Mouse (Mus musculus) stomach, postnatal 0 days (tissue): ENCODE data around the gene Olfr1111. TPM values are rescaled to one million over a fixed set of nuclear protein-coding genes. Genes with fewer than 3 reads are reported as not detected.
"Not testable (repeated sequence)": the region's sequence is repeated elsewhere in the genome, so short reads cannot be mapped to it uniquely, and the experiment has no call there.

Experiments
- ATAC-seq: fragments of 200-750 bp; cut with Nextera tagmentation; 2 replicates; pipeline ENCODE4 v1.8.0; 2017; ENCODE audit not compliant: low FRiP score, low TSS enrichment
- DNase-seq: peaks from one replicate; pipeline ENCODE4 v3.0.0-alpha.2; 2016; ENCODE audit warnings: low spot score
- H3K27ac ChIP-seq: fragments of 300-500 bp; sonication (generic); replicated peaks from 2 replicates; pipeline ENCODE4 v1.5.1; 2014; ENCODE audit warnings: mild to moderate bottlenecking, control low read depth
- H3K27me3 ChIP-seq: fragments of 300-500 bp; sonication (generic); 2 replicates; pipeline ENCODE4 v1.6.1; 2014; ENCODE audit warnings: low read length; ENCODE audit not compliant: control insufficient read depth, insufficient read depth
- H3K36me3 ChIP-seq: fragments of 300-500 bp; sonication (generic); 2 replicates; pipeline ENCODE4 v1.6.1; 2014; ENCODE audit warnings: low read length, mixed read lengths; ENCODE audit not compliant: control insufficient read depth, insufficient read depth
- H3K4me1 ChIP-seq: fragments of 300-500 bp; sonication (generic); replicated peaks from 2 replicates; pipeline ENCODE4 v1.6.1; 2014; ENCODE audit warnings: antibody characterized with exemption; ENCODE audit not compliant: control insufficient read depth, insufficient read depth
- H3K4me2 ChIP-seq: fragments of 300-500 bp; sonication (generic); replicated peaks from 2 replicates; pipeline ENCODE4 v1.6.1; 2014; ENCODE audit warnings: low read depth, mild to moderate bottlenecking, control low read depth, moderate library complexity
- H3K4me3 ChIP-seq: fragments of 300-500 bp; sonication (generic); 2 replicates; pipeline ENCODE4 v1.5.1; 2014; ENCODE audit warnings: low read depth, low read length, control low read depth
- H3K9ac ChIP-seq: fragments of 300-500 bp; sonication (generic); 2 replicates; pipeline ENCODE4 v1.6.1; 2014; ENCODE audit warnings: mild to moderate bottlenecking, low read length, control low read depth, mixed read lengths
- H3K9me3 ChIP-seq: fragments of 300-500 bp; sonication (generic); 2 replicates; pipeline ENCODE4 v1.6.1; 2016; ENCODE audit warnings: low read length; ENCODE audit not compliant: control insufficient read depth
- CTCF ChIP-seq: IDR thresholded peaks from 2 replicates; pipeline ENCODE4 v1.5.1; 2016; ENCODE audit warnings: antibody characterized with exemption, low read depth, mild to moderate bottlenecking, moderate library complexity
- EP300 ChIP-seq: optimal IDR thresholded peaks from 2 replicates; pipeline ENCODE3; 2016; ENCODE audit warnings: antibody characterized with exemption
- WGBS: fragments of 180-500 bp; shearing (Covaris S2); extraction: QIAGEN DNeasy Blood & Tissue Kit; methylation state at CpG from one replicate; pipeline ENCODE4 v1.1.7; 2014; 5-methylcytosine and 5-hydroxymethylcytosine counted together
- polyA plus RNA-seq: library from polyadenylated mRNA; unstranded; fragments of >200 nt; fragmentation: Nextera tagmentation; extraction: Ambion mirVana; gene quantifications from 2 replicates; pipeline ENCODE4 v1.2.1, GENCODE M21; 2015

Olfr1111 gene
- not detected in 2 replicates for polyA plus RNA-seq

DNA sequence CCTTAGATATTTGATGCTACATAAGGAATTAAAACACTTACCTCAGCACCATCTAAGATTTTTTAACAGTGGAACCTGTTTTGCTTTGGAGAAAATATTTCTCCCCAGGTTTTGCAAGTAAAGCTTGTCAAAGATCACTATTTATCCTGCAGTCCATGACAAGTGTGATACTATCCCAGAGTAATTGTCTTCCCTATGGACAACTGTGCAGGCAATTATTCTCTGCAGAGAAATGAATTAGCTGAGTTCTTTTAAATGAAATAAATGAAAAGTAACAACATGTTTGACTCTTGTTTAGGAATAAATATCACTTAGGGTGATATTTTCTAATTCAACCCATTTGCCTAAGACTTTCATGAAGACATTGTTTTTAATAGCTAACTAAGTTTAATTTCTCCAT, at the start of gene Olfr1111:
Olfr1111 (minus strand) TSS at position 101 of the 400 bp plus-strand sequence.
- TF ChIP-seq CTCF (no peak), EP300 (no peak)
- Histone ChIP-seq H3K4me3 (no peak within 1 kb of the TSS), H3K9me3 (no peaks in the 10 kb centered on the region), H3K36me3 (no peaks in the 10 kb centered on the region), H3K27me3 (no peaks in the 10 kb centered on the region), H3K9ac (no peak within 1 kb of the TSS), H3K4me2 (no peak within 1 kb of the TSS), H3K4me1 (no peaks in the 10 kb centered on the region), H3K27ac (no peak within 1 kb of the TSS)
- ATAC-seq (no peak), DNase-seq (no peak)

DNA sequence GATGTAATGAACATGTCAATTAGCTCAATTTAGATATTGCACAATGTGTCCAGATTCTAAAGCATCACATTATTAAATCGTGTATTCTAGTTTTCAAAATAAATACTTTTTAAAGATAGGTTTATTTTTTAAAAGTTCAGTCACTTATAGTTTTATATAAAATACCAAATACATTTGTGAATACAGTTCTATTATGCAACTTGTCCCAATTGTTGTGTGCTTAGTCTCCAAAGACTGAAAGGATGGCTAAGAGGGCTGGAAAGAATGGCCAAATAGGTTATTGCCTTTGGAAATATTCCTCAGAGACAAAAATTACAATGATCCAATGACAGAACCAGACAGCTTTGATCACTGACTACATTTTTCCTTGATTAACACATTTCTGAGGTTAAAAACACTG, 35.1 kb upstream of the Olfr1111 start, which contains the start of gene Olfr1112:
Olfr1112 (plus strand) TSS at position 301 of the 400 bp plus-strand sequence.
- no peak within 1 kb of the TSS for H3K27ac ChIP-seq
- H3K36me3 ChIP-seq, result no peaks in the 10 kb centered on the region
- H3K9ac ChIP-seq, result no peak within 1 kb of the TSS
- DNase-seq, result no peak
- TF ChIP-seq CTCF (no peak), EP300 (no peak)
- H3K4me1 ChIP-seq, result no peaks in the 10 kb centered on the region
- ATAC-seq, result no peak
- no peak within 1 kb of the TSS for H3K4me2 ChIP-seq
- no peaks in the 10 kb centered on the region for H3K27me3 ChIP-seq
- no peaks in the 10 kb centered on the region for H3K9me3 ChIP-seq
- H3K4me3 ChIP-seq, result no peak within 1 kb of the TSS
- 70% methylated on average over 1 of the region's 1 CpGs for WGBS

DNA sequence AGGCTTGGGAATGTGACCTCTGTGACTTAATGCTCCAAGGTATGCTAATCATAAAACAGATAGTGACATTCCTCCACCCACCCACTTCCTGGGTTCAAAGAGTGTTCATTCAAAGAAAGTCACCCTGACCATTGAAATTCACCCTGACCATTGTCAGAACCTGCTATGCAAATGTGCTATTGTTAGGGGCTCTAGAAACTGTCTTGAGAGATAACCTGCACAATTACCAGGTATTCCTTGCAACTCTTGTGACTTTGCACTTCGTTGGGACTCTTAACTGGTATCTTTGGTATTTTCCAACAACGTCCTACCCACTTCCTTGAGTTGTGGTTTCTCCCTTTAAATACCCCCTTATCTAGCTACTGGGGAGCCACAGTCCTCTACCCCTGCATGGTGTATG, 15.3 kb upstream of the Olfr1111 start:
- H3K9ac ChIP-seq, ATAC-seq, H3K27me3 ChIP-seq, H3K4me3 ChIP-seq, H3K9me3 ChIP-seq, DNase-seq, H3K27ac ChIP-seq, H3K4me1 ChIP-seq, H3K4me2 ChIP-seq, H3K36me3 ChIP-seq: not testable (repeated sequence)
- 68% methylated on average over 2 of the region's 2 CpGs for WGBS

DNA sequence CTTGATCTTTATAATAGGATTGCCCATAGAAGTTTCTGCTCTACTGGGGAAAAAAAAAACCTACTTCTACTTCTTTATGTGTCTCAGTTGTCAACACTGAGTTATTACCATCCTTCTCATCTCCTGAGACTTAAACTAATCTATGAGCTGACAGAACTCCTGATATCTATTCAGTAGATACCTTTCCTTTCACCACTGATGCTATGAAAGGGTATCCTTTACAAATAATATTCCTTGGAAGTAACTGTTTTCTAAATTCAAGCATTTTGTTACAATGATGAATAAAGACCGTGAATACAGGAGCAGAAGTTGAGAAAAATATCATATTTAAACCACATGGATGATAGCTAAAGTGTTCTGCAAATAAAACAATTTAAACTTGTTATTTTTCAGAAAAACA, 12.2 kb downstream of the Olfr1111 start, which contains the start of gene Olfr1110:
Olfr1110 (minus strand) TSS at position 101 of the 400 bp plus-strand sequence.
- Histone ChIP-seq H3K4me3 (no peak within 1 kb of the TSS), H3K4me1 (no peaks in the 10 kb centered on the region), H3K9ac (no peak within 1 kb of the TSS), H3K9me3 (no peaks in the 10 kb centered on the region), H3K36me3 (no peaks in the 10 kb centered on the region), H3K27me3 (no peaks in the 10 kb centered on the region), H3K4me2 (no peak within 1 kb of the TSS), H3K27ac (no peak within 1 kb of the TSS)
- TF ChIP-seq EP300 (no peak), CTCF (no peak)
- DNase-seq (no peak), ATAC-seq (no peak)
- WGBS, result 67% methylated on average over 1 of the region's 1 CpGs

DNA sequence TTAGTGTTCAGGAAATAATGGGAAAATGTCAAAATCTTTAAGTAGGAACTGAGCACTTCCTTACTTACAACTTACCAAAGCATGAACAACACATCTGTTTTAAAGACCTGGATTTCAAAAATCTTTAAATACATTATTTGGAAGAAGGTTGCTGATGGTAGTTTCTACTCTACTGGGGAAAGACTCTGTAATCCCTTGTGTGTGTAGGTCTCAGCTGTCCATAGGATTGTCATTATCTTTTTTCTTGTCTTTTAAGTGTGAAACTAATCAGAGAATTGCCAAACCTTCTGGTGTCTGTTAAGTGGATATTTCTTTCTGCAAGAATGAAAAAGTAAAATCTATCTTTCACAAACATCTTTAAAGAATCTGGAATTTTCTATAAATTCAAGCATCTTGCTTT, 38.0 kb downstream of the Olfr1111 start, which contains the start of gene Olfr259:
Olfr259 (minus strand) TSS at position 101 of the 400 bp plus-strand sequence.
- H3K36me3 ChIP-seq, result no peaks in the 10 kb centered on the region
- no peak for ATAC-seq
- no peaks in the 10 kb centered on the region for H3K4me1 ChIP-seq
- H3K9me3 ChIP-seq, result no peaks in the 10 kb centered on the region
- TF ChIP-seq EP300 (no peak), CTCF (no peak)
- no peak for DNase-seq
- no peaks in the 10 kb centered on the region for H3K27me3 ChIP-seq
- no peak within 1 kb of the TSS for H3K4me2 ChIP-seq
- no peak within 1 kb of the TSS for H3K9ac ChIP-seq
- H3K4me3 ChIP-seq, result no peak within 1 kb of the TSS
- no peak within 1 kb of the TSS for H3K27ac ChIP-seq

Other genes starting within 250 kb of the Olfr1111 start
- not detected in 2 replicates for gene Olfr1098, start 228.1 kb downstream of the Olfr1111 start, polyA plus RNA-seq
- gene Olfr1099, start 191.9 kb downstream of the Olfr1111 start, polyA plus RNA-seq, result not detected in 2 replicates
- not detected in 2 replicates for gene Olfr1100, start 172.7 kb downstream of the Olfr1111 start, polyA plus RNA-seq
- not detected in 2 replicates for gene Olfr1101, start 161.4 kb downstream of the Olfr1111 start, polyA plus RNA-seq
- gene Olfr1102, start 154.2 kb downstream of the Olfr1111 start, polyA plus RNA-seq, result not detected in 2 replicates
- gene Olfr1104, start 125.5 kb downstream of the Olfr1111 start, polyA plus RNA-seq, result not detected in 2 replicates
- not detected in 2 replicates for gene Olfr1105, start 116.1 kb downstream of the Olfr1111 start, polyA plus RNA-seq
- not detected in 2 replicates for gene Olfr1106, start 100.4 kb downstream of the Olfr1111 start, polyA plus RNA-seq
- gene Olfr1107, start 76.8 kb downstream of the Olfr1111 start, polyA plus RNA-seq, result not detected in 2 replicates
- gene Olfr1109, start 56.6 kb downstream of the Olfr1111 start, polyA plus RNA-seq, result not detected in 2 replicates
- not detected in 2 replicates for gene Olfr259, start 38.1 kb downstream of the Olfr1111 start, polyA plus RNA-seq
- gene Olfr1110, start 12.3 kb downstream of the Olfr1111 start, polyA plus RNA-seq, result not detected in 2 replicates
- gene Olfr1112, start 35.2 kb upstream of the Olfr1111 start, polyA plus RNA-seq, result not detected in 2 replicates
- gene Olfr1113, start 56.3 kb upstream of the Olfr1111 start, polyA plus RNA-seq, result not detected in 2 replicates
- not detected in 2 replicates for gene Olfr1115, start 95.4 kb upstream of the Olfr1111 start, polyA plus RNA-seq
- gene Olfr1116, start 114.9 kb upstream of the Olfr1111 start, polyA plus RNA-seq, result 0.01 TPM in 1 of 2 replicates, not detected in the other
- not detected in 2 replicates for gene Olfr1118, start 155.0 kb upstream of the Olfr1111 start, polyA plus RNA-seq
- gene Olfr1120, start 202.2 kb upstream of the Olfr1111 start, polyA plus RNA-seq, result not detected in 2 replicates
- not detected in 2 replicates for gene Olfr1121, start 217.3 kb upstream of the Olfr1111 start, polyA plus RNA-seq
- not detected in 2 replicates for gene Olfr1122, start 233.2 kb upstream of the Olfr1111 start, polyA plus RNA-seq